ENCODE assay signal across 8 mouse cellular contexts in genomic region chr4:132268871-132269739, GRCm38 (mm10). TPM values are rescaled to one million over a fixed set of nuclear protein-coding genes. Genes with fewer than 3 reads are reported as not detected.
DNase-seq lines count a peak whose midpoint lies in the region; ATAC-seq and TF ChIP-seq lines count a peak whose summit lies in the region.

No protein-coding gene starts in this region.

- no peak for TF ChIP-seq POLR2A in cerebellum, adult 2 months (IDR thresholded peaks at IDR 0.05; ENCODE audit: borderline replicate concordance, insufficient read depth, low read length)

- WGBS in cerebellum, adult 2 months: 7% methylated on average over 6 of the region's 6 CpGs
- 10% methylated on average over 6 of the region's 6 CpGs for WGBS in limb, embryonic 12.5 days

- no peak; the same call in 1 of the 2 replicates for ATAC-seq in limb, embryonic 12.5 days (ENCODE audit: insufficient number of reproducible peaks, insufficient read depth, low FRiP score, low TSS enrichment, low read depth)
- ATAC-seq in monocyte, adult 5-6 weeks (replicated peaks; ENCODE audit: insufficient number of reproducible peaks, low FRiP score, low TSS enrichment, poor library complexity, severe bottlenecking): no peak

- no peaks in the 10 kb centered on the region for H3K9me3 ChIP-seq in limb, embryonic 12.5 days

- TF ChIP-seq CTCF in cerebellum, adult 2 months (IDR thresholded peaks at IDR 0.05; ENCODE audit: borderline replicate concordance, insufficient read depth, low read depth, low read length): 0 out of 2 replicates have a peak, but pooled peaks have one; percentile 11

- no peak overlapping the region for H3K27ac ChIP-seq in cerebellum, adult 2 months (ENCODE audit: insufficient read depth, low read length)
- H3K27ac ChIP-seq in limb, embryonic 12.5 days: 0 out of 2 replicates have a peak overlapping the region, but pooled peaks have one; percentile 41

- no peak for DNase-seq in cerebellum, adult 2 months
- no peak for DNase-seq in cerebellum, adult 11 months
- peak; percentile 31 for DNase-seq in thymus, postnatal 14 days
- no peak for DNase-seq in thymus, adult 18-20 months
- peak; percentile 48 for DNase-seq in skeletal muscle tissue, adult 2 months (ENCODE audit: low read depth, low spot score)
- no peak for DNase-seq in gastrocnemius, postnatal 10 days

- no peaks in the 10 kb centered on the region for H3K27me3 ChIP-seq in cerebellum, adult 2 months (ENCODE audit: control insufficient read depth, insufficient read depth, low read length)
- no peaks in the 10 kb centered on the region for H3K27me3 ChIP-seq in limb, embryonic 12.5 days

- H3K9ac ChIP-seq in limb, embryonic 12.5 days (replicated peaks): no peak overlapping the region

- no peaks in the 10 kb centered on the region for H3K36me3 ChIP-seq in limb, embryonic 12.5 days

- no peak overlapping the region for H3K4me2 ChIP-seq in limb, embryonic 12.5 days

- H3K4me3 ChIP-seq in cerebellum, adult 2 months (replicated peaks; ENCODE audit: insufficient read depth, low read depth, low read length): no peak overlapping the region
- H3K4me3 ChIP-seq in limb, embryonic 12.5 days (replicated peaks): no peak overlapping the region

- H3K4me1 ChIP-seq in cerebellum, adult 2 months (ENCODE audit: control insufficient read depth, insufficient read depth, low read length): no peaks in the 10 kb centered on the region
- H3K4me1 ChIP-seq in limb, embryonic 12.5 days (replicated peaks): peaks cover 5% of the 10 kb centered on the region

RNA-seq across cellular contexts. Expression of gene Taf12, which starts 5.1 kb away (rescaled TPM):
- 22.5 and 24.3 TPM in 2 replicates for polyA plus RNA-seq in cerebellum, adult 2 months (2012; rRNA removed)
- 58.9 and 59.8 TPM in 2 replicates for polyA plus RNA-seq in limb, embryonic 12.5 days (2016; fragmentation: Nextera tagmentation; extraction: Ambion mirVana)
- total RNA-seq in monocyte, adult 5-6 weeks (2017): 16.0 to 41.7 TPM (median 37.0 TPM) in 3 replicates
- 10 to 100 TPM; 22.9 to 25.7 TPM for total RNA-seq in gastrocnemius, postnatal 10 days (2021)

RNA-seq across cellular contexts. Expression of gene Gmeb1, which starts 7.7 kb away (rescaled TPM):
- polyA plus RNA-seq in cerebellum, adult 2 months (2012; rRNA removed): 20.5 and 20.6 TPM in 2 replicates
- polyA plus RNA-seq in limb, embryonic 12.5 days (2016; fragmentation: Nextera tagmentation; extraction: Ambion mirVana): 44.4 and 47.1 TPM in 2 replicates
- 17.3 to 29.1 TPM (median 20.7 TPM) in 3 replicates for total RNA-seq in monocyte, adult 5-6 weeks (2017)
- 10 to 100 TPM; 11.2 to 12.3 TPM for total RNA-seq in gastrocnemius, postnatal 10 days (2021)

RNA-seq across cellular contexts. Expression of gene Rab42, which starts 34.1 kb away (rescaled TPM):
- 2.2 and 3.1 TPM in 2 replicates for polyA plus RNA-seq in cerebellum, adult 2 months (2012; rRNA removed)
- 1.3 and 1.5 TPM in 2 replicates for polyA plus RNA-seq in limb, embryonic 12.5 days (2016; fragmentation: Nextera tagmentation; extraction: Ambion mirVana)
- total RNA-seq in monocyte, adult 5-6 weeks (2017): not detected in 3 replicates
- under 1 TPM; 0.72 to 0.87 TPM for total RNA-seq in gastrocnemius, postnatal 10 days (2021)

RNA-seq across cellular contexts. Expression of gene Ythdf2, which starts 57.0 kb away (rescaled TPM):
- 20.7 and 20.8 TPM in 2 replicates for polyA plus RNA-seq in cerebellum, adult 2 months (2012; rRNA removed)
- 143 and 149 TPM in 2 replicates for polyA plus RNA-seq in limb, embryonic 12.5 days (2016; fragmentation: Nextera tagmentation; extraction: Ambion mirVana)
- total RNA-seq in monocyte, adult 5-6 weeks (2017): 47.1 to 94.4 TPM (median 48.4 TPM) in 3 replicates
- total RNA-seq in gastrocnemius, postnatal 10 days (2021): 10 to 100 TPM; 31.9 to 36.0 TPM

Comparison
In these comparisons a context has a peak if more than half of its experiments do, and no peak if none do; other contexts are left out.
1. DNase-seq: peak in thymus, postnatal 14 days (single experiment) and skeletal muscle tissue, adult 2 months (single experiment); none in cerebellum, adult 2 months (0 of 2), cerebellum, adult 11 months (single experiment), thymus, adult 18-20 months (0 of 2) and gastrocnemius, postnatal 10 days (single experiment).